Mouse (Mus musculus) ES-CJ7 (cell line): ENCODE results near the gene Otud3.

ENCODE experiments used
- DNase-seq: peaks from one replicate; pipeline ENCODE4 v3.0.0; 2011; ENCODE audit warnings: low read depth, low spot score

Gene Otud3

DNA sequence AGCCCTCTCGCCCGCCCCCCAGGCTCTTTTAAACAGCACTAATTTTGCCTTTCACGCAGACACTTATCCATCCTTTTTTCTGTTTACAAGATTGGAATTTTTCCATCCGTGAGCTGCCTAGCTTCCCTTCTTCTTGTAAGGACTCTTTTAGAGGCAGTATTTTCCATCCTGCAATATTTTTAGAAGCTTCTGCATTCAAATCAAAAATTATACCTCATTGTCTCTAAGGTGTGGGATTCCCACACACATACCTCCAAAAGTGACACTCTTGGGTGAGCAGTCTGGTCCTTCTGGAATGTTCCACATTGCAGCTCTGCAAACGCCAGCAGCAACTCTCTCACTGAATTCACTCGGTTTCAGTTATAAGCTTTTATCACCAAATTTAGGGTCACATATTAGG, 60.8 kb downstream of the Otud3 start:
- DNase-seq: no peak

DNA sequence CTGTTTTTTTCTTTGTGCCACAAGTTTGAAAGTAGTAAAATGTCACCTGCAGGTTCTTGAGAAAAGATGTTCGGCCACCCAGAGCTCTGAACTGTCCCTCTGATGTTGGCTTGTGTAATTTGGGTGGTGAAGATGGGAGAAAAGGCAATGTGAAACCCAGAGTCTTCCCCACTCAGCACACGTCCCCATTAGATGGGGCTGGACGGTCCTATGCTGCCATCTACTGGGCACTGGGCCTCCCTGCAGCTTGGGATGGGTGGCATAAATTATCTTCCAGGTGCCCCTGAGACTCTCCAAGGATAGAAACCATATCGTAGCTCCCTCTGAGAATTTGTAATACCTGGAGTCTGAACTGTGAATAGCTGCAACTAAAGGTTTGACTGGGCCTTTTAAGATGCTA, 62.3 kb downstream of the Otud3 start:
- DNase-seq: peak; percentile 68
